Mouse (Mus musculus): ENCODE results near the gene G3bp2.

G3bp2 gene

GRCm38 (mm10) chr5:92009827-92010226 is 73.7 kb downstream of the G3bp2 start:
- DNase-seq = no peak

GRCm38 (mm10) chr5:92003011-92003410 is 80.5 kb downstream of the G3bp2 start:
- DNase-seq = peak; percentile 7 to 9

All from cerebellum, postnatal 14 days (tissue).